Mouse (Mus musculus) thymus, postnatal 36 days (tissue): ENCODE results near the gene Usp8.

Experiments
- DNase-seq, 2 experiments: peaks; one replicate each; pipeline ENCODE4 v3.0.0; 2022; ENCODE audit warnings: mixed read lengths in 2 of 2

The Usp8 gene

DNA sequence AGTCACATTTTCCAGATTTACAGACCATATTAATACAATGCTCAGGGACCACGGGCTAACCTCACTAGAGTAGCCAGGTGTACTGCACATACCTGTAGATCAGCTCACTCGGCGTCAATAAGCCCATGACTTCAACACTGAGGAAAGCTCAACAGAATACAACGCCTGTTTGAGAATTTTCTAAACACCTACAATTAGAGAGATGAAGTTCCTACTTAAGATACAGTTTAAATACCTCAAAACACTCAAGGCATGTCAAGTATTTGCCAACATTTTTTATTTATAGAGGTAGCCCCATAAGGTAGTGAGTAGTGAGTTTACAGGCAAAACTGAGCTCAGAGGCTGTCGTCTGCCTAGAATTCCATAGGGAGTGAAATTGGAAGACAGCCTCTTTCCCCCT is 36.3 kb downstream of the Usp8 start:
- no peak for DNase-seq

DNA sequence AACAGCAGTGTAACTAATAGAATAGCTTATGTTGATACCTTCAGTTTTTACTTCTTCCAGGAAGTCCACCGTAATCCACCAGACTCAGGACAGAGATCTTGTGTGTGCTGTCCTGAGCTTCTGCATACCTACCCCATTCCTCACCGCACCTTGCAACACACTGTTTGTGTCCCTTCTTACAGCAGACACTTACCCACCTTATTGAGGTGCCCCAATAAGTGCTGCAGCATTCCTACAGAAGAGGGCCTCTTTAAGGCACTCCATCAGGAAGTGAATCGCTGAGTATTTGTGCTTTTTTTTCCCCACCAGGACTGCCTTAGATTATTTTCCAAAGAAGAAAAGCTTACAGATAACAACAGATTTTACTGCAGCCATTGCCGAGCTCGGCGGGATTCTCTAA is 48.5 kb downstream of the Usp8 start:
- no peak for DNase-seq

DNA sequence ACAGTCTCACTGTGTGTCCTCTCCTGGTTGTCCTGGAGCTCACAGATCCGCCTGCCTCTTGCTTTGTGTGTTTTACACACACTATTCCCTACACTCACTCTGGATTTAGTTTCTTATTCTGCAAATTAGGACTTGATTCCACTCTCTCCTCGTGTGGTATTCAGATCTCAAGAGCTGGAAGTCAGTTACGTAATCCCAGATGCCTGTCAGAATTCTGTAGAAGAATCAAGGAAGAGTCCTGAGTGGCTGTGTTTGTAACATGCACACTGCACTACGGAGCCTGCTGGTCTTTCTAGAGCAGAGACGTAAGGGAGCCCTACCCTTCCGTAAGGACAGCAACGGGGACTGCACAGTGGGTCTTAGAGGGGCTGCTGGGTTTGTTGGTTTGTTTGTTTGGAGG is 52.2 kb downstream of the Usp8 start:
- DNase-seq: no peak

DNA sequence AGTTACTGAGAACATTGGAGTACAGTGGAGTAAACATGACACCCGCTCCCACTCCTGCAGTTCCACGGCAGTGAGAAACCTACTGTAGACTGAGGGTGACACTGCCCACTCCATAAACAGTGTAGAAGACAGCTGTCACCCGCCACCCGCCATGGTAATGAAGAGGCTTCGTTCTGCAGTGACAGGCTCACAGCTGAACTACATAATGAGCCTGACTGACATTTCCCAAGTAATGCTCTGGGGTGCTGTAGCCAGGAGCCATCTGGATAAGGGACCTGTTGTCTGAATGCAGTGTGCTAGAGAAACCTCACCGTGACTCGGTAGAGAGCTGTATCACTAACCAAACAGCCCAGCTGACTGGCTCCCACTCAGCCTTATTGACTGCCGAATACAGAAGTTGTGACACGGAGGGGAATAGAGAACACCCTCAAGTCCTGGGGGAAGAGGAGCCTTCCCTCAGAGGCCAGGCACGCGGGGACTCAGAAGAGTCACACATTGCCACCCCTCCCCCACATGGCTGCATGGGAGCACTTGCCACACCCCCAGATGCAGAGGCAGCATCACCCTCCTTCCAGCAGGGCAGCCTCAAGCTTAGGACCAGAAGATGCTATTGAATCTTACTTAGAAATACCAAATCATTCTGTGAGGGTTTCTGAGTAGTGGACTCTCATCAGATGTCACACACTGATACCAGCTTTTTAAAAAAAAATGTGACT is 58.9 kb downstream of the Usp8 start:
- DNase-seq: no peak

DNA sequence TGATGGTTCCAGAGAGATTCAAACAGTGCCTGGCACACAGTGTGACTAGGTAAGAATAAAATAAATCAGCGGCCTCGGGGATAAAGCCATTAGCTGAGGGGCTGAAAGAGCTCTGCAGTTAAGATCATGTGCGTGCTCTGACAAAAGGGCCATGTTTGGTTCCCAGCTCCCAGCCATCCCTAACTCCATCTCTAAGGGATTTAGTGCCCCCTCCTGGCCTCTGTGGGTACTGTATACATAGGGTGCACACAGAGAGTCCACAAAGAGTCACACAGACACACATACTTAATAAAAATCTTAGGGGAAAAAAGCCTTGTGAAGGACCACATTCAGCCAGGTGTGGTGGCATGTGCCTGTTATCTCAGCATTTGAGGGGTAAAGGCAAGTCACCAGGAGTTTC is 60.5 kb downstream of the Usp8 start:
- no peak for DNase-seq

DNA sequence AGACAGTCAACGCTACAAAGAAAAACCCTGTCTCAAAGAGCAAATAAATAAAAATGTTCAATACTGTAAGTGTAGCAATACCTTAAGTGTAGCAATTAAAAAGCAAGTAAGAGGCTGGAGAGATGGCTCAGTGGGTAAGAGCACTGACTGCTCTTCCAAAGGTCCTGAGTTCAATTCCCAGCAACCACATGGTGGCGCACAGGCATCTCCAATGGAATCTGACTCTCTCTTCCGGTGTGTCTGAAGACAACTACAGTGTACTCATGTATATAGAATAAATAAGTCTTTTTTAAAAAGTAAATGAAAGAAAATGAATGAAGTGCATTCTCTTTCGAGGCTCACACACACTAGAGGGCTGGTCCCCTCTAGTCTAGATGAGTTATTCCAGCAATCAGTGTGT is 61.1 kb downstream of the Usp8 start:
- no peak for DNase-seq

DNA sequence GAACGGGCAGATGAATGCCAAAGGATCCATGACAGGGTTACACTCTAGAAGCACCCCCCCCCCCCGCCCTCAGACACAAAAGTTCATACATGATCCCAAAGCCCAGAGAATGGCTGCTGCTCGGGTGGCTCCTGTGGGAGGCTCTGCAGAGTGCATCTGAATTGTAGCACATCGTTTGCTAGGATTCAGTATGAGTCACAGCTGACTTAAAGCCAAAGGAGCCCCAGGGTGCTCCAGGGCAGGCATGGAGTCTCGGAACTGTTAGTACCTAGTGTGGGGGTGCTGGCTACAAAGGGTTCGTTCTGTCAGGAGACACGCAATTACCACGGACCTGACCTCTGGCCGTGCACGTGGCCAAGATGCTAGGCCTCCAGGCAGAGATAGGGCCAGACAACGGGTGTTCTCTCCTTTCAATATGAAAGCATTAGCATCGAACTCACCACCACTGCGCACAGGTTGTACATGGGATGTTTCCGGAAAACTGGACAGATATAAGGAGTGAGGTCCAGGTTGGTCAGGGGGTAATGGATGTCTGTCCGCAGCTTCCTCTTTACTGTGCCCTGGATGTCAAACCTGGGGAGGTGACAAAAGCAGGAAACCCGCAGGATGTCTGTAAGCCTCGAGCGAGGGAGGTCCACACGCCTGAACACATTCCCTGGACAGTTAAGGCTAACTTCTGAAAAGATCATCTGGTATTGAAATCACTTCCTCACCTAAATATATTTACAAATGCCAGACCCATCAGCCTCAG is 62.5 kb downstream of the Usp8 start:
- DNase-seq: no peak

DNA sequence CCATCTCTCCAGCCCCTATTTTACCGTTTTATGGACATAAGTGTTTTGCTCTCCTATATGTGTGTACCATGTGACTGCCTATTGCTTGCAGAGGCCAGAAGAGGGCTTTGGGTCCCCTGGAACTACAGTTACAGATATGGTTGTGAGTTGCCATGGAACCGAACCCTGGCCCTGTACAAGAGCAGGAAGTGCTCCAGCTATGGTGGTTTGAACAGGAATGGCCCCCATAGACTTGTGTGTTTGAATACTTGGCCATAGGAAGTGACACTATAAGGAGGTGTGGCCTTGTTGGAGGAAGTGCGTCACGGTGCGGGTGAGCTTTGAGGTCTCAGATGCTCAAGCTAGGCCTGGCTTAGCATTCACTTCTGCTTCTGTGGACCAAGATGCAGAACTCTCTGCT is 65.1 kb downstream of the Usp8 start:
- DNase-seq: no peak

DNA sequence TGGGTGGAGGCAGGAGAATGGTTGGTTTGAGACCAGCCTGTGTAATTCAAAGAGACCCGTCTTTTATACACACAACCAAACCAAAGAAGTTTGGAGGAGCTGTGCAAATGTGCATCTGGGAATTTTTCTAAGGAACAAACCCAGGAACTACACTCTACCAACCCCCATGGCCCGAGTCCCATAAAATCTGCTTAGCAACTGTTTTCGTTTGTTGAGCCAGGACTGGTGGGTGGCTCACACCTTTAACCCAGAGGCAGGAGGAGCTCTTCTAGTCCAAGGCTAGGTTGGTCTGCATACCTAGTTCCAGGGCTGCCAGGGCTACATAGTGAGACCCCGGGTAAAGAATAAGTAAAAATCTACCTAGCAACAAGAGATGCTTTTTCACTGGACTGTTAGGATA is 68.8 kb downstream of the Usp8 start:
- no peak for DNase-seq

DNA sequence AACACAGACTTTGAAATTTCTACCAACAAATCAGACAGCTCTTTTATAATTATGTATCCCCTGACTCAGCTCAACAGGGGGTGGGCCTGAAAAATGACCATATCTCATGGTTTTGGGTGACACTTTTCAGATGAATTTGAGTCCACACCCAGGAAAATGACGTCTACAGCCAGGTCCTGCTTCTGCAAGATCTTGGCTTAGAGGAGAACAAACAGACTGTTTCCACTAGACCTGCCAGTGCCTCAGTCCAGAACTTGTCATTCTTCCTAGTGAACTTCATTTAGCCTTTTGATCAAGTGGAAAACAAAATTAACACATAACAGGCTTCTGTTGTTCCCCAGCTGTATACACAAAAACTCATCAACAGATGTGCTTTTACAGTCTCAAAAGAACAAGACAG is 69.3 kb downstream of the Usp8 start:
- no peak for DNase-seq

DNA sequence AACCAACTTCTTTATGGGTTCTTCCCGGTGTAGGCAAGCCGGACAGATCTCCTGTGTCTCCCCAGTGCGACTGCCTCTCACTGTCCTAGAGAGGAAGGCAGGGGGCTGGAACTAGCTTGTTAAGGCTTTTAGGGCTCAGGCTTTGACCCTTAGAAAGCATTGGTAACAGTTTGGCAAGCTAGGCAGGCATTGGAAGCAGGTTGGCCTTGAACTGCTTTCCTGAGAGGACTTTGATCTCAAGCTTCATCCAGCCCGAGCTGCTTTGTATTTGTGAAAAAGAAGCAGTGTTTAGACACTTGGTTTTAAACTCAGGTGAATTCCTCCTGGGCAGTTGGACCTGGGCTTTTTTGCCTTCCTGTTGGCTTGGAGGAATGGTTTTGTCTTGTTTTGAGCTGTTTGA is 71.7 kb downstream of the Usp8 start:
- no peak for DNase-seq

DNA sequence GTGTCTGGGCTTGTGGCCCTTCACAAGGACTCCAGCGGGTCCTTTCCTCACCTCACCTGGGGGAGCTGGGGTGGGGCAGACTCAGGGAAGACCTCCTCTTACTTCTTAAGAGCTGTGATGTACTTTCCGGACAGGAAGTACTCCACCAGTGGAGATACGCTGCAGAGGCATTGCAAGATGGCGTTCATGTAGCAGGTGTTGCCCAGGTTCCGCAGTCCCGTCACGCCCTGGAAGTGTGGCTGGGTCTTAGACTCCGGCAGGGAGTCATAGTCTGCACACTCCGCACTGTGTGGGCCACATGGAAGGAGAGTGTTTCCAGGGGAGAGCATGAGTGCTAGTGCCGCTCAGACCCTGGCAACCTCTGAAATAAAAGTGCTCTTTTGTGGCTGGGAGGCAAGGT is 73.2 kb downstream of the Usp8 start:
- no peak for DNase-seq

DNA sequence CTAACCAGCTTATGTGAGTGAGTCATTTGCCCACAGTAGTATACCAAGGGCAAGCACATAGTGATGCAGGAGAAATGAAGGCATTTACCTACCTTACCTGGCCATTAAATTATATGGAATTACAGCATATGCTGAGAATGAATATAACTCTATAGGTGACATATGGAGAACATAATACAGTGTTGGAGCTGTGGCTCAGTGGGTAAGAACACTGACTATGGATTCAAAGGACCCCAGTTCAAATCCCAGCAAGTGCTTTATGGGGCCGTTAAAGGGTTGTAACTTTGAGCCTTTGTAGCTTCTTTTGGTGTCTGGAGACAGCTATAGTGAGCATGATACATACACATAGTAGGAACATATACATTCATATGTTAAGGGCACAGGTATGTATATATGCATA is 74.3 kb downstream of the Usp8 start:
- DNase-seq: no peak

DNA sequence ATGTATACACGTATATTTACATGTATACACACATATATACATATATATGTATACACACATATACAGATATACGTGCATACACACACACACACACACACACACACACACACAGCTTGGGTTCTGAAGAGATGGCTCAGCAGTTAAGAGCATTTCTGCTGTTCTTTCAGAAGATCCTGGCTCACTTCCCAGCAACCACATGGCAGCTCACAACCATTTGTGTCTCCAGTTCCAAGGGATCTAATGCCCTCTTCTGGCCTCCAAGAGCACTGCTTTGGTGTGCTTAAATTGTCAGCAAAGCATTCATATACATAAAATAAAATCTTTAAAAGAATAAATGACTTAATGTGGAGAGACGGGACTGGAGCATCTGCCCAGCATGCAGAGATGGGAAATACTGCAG is 75.3 kb downstream of the Usp8 start:
- DNase-seq: no peak

DNA sequence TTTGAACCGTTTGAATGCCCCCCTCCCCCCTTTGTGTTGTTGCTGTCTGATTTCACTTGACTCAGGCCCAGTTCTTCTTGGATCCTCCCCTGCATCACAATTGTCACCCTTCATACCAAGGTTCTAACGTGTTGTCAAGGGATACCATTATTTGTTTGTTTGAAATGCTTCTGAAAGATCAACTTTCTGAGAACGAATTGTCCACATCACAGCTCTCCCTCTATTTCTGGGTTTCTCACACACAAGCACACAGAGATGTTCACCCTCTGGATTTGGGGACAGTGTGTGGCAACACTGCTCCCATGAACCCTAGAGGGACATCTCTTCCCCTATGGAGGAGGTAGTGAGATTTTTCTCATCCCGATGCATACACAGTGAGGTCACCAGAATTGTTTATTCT is 76.2 kb downstream of the Usp8 start, which contains the start of gene Usp50:
Usp50 (minus strand) TSS at position 101 of the 400 bp plus-strand sequence.
- DNase-seq: no peak

DNA sequence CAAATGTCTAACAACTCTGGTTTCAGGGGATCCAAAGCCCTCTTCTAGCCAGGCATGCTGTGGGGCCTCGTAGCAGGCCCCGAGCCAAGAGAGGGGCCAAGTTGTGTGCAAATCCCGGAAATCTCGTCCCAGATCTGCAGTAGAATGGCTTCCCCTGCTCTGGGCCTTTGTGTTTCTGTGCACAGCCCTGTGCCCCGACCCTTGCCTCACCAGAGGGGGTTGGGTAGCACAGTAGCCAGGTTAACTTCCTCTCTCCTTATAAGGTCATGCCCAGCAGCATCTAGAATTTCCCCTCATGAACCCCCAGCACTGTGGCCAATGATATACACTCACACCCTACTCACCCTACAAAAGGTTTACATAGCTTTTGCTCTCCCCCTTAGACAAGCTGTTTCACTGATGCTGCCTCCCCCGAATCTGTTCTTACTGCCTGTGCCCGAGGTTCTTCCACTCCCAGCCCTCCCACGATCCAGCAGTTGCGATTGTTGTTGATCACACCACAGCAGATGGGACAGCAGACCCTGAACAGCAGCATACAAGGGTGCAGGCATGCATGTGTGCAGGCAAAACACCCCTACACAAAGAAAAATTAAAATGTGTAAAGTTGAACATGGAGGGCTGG is 80.7 kb downstream of the Usp8 start:
- DNase-seq: no peak

DNA sequence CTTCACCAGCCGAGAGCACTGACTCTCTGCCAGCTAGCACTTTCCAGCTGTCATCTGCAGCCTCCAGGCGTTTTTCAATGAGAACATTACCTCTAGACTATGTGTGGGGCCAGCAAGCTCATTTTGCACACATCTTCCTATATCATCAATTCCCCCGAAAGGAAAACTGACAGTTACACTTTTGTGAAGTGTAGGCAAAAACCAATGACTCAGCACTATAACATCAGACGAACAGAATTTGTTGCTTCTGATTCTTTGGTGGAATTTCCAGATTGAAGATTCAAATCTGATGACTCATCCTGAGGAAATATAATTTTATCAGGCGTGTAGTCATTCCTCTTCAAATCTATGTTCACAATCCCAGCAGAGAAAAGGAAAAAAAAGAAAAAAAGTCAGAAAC is 85.5 kb downstream of the Usp8 start:
- no peak for DNase-seq

DNA sequence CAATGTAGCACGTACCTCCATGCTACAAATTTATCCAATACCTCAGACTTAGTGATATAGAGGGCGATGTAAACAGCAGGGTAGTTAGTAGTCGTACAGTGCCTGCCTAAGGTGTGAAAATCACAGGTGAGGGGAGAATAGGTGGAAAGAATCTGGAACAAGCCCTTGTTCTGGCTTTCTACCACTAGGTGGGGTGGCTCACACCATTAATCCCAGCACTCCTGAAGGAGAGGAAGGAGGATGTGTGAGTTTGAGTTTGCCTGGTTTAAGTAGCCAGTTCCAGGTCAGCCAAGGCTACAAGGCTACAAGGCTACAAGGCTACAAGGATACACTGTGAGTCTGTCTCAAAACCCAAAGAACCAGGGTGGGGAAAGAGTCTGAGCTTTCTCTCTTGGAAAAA is 88.6 kb downstream of the Usp8 start:
- no peak for DNase-seq

DNA sequence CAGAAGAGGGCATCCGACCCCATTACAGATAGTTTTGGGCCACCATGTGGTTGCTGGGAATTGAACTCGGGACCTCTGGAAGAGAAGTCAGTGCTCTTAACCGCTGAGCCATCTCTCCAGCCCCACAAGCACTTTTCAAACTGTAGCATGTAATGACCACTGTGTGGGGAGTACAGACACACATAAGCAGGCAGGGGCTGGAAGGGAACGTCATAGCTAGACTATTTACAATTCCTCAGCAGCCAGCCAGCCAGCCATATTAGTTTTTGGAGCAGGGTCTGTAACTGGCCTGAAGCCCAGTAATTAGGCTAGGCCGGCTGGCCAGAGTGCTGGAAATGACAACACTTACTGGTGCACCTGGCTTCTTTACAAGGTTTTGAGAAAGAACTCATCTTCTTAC is 91.3 kb downstream of the Usp8 start:
- no peak for DNase-seq

DNA sequence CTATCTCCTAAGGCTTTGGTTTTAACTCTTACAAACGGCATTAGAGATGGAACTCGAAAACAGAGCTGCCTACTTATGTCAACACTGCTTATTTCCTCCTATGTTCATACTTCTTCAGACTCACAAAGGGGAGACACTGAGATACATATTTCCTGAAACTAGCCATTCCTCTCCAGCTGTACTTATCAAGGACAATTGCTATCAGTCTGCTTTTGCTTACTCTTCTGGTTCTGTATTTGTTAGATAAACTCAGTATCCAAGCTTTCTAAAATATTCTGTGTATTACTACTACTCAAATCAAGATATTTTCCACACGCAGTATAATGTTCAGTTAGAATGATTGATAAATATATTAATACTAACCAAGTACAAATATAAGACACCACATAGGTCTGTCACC is 94.9 kb downstream of the Usp8 start:
- no peak for DNase-seq
